Mouse (Mus musculus): ENCODE results near the gene Ror2. TPM values are rescaled to one million over a fixed set of nuclear protein-coding genes. Genes with fewer than 3 reads are reported as not detected.
A peak's percentile ranks its signal among the peaks of the same experiment; 100 is the strongest.

Ror2 gene
- total RNA-seq, 4 experiments from 2014 or later = 0.22 to 0.48 (median 0.45) TPM

DNA sequence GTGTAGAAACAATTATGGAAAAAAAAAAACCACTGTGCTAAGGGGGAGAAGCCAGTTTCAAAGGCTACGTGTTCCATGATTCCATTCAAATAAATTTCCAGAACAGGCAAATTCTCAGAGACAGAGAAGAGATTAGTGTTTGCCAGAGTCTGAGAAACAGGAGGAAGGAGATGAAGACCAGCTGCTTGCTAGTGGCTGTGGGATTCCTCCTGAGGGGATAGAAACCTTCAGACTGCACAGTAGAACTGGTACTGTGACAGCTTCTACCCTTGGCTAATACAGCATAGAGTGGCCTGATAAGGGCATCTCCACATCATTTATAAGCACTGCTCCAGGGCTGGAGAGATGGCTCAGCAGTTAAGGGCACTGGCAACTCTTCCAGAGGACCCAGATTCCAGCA, 11.2 kb downstream of the Ror2 start:
- DNase-seq (ENCODE audit: low spot score in 2 of 2) = no peak

DNA sequence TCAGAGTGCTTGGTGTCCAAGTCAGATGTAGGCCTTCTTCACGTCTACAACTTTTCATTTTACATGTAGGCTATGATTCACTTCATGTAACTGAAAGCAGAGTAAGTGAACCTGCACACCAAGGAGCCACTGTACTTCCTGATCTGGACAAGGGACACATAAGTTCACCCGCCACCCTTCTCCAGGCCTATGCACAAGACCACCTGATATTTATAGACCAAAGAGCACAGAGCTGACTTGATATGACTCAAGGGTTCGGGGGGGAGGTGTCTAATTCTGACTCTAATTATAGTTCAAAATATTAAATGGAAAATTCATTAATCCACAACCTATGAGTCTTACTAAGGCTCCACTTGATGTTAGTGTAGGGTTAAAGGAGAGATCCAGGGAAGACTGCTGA, 14.3 kb downstream of the Ror2 start:
- DNase-seq (ENCODE audit: low spot score in 2 of 2) = no peak

DNA sequence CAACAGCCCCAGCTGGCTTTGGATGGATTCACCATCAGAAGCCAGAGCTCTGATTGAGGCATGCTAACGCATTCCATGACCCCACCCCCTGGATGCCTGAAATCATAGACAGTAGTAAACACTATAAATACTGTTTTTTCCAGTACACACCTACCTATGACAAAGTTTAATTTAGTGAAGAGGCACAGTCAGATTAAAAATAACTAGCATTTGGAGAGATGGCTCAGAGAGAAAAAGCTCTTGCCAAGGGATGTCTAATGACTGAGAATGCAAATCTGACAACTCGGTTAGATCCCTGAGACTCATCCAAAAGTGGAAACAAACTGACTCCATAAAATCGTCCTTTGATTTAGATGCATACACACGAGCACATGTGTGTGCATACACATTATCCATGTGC, 15.4 kb downstream of the Ror2 start:
- DNase-seq (ENCODE audit: low spot score in 2 of 2) = no peak

DNA sequence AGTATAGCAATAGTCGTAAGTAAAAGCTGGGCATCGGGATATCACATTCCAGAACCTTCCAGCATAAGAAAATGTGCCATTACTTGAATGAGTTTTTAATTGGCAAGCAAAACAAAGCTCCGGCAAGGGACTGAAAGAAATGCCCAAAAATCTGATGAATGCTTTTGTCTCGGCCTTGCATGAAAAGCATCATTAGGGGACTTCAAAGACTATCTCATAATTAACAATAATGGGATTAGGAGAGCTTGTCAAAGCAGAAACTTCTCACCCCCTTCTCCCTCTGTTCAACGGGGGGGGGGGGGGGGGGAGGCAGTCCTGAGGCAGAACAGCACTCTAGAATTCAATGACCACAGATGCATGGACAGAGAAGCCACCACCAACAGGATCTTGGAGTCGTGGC, 17.4 kb downstream of the Ror2 start:
- DNase-seq (ENCODE audit: low spot score in 2 of 2) = no peak

DNA sequence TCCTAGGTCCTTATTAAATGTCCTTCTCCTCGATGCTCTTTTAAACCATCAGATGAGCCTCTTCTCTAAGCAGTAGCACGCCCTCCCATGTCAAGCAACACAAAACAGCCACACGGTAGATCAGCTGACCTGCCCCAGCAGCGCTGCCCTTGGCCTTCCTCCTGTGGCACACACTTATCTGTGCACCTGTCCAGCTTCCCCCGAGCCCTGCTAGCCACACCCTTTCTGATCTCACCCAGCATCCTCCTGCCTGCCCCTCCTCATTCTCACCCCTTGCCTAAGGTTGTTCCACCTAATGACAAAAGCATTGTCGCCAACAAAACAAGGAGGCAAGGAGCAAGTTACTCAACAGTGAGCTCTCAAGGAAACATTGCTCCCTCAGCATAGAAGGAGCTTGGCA, 18.1 kb downstream of the Ror2 start:
- no peak for DNase-seq (ENCODE audit: low spot score in 2 of 2)

DNA sequence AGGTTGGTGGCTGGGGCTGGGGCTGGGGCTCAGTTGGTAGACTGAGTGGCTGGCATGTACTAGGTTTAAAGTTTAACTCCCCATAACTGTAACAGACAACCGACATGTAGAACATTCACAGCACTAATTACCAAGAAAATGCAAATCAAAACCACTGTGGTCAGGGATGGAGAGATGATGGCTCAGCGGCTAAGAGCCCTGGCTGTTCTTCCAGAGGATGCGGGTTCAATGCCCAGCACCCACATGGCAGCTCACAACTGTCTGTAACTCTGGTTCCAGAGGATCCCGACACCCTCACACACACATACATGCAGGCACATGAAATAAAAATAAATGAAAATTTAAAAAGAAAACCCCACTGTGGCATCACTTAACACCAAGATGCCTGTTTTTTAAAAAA, 18.8 kb downstream of the Ror2 start:
- no peak for DNase-seq (ENCODE audit: low spot score in 2 of 2)

DNA sequence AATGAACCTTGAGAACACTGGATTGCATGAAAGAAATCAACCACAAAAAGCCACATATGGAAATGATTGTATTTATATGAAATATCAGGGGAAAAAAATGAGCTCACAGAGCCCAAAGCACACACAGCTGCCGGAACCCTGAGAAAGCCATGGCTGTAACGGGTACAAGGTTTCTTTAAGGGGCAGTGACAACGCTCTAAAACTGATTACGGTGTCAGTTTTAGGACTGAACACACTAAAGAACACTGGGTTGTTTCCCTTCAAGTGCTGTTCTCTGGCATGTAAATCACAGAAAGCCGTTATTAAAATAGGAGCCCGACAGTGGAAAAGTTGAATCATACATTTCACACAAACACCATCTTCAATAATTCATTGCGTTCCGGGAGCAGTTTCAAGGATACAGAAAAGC, 19.4 kb downstream of the Ror2 start:
- DNase-seq (ENCODE audit: low spot score in 2 of 2) = no peak

DNA sequence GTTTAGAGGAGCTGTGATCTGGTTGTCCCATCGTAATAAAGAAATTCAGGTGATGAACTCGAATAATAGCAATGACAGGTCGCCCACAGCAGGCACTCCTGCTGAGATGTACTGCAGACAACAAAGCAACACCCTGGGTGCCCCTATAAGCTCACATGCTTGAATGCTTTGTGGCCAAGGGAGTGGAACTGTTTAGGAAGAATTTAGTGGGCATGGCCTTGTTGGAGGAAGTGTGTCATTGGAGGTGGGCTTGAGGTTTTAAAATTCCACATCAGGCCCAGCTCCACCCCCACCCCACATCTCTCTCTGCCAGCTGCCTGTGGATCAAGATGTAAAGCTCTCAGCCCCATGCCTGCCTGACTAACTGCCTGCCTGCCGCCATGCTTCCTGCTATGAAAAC, 21.0 kb downstream of the Ror2 start:
- DNase-seq (ENCODE audit: low spot score in 2 of 2) = no peak

DNA sequence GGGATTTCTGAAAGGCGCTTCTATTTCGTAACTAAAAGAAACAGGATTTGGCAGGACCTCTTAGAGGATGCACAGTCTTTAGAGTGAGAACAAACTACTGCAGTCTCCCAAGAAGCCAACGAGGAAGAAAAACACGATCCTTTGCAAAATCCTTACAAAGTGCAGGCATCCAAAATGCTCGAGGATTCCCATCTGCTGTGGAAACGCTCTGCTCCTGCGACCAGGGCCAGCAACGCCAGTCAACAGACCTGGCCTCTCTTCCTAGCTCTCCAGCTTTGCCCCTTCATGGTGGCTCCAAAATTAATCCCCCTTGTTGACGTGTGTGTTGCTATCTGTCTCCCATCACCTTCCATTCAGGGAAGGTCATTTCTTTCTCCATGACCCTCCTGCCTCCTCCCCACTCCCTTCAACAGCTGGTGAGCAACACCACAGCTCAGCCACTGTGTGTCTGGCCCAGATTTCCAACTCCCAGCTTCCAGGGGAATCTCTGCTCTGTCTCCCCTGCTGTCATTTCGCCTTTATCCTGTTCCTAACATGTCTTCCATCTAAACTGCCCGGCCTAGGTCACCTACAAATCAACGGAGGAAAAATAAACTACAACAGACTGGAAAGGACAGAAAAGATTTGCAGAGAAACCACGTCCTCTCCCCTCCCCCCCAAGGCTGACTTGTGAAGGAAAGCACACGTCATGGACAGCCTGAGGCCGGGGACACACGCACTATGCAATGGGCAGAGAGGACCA, 23.2 kb downstream of the Ror2 start:
- no peak for DNase-seq (ENCODE audit: low spot score in 2 of 2)

DNA sequence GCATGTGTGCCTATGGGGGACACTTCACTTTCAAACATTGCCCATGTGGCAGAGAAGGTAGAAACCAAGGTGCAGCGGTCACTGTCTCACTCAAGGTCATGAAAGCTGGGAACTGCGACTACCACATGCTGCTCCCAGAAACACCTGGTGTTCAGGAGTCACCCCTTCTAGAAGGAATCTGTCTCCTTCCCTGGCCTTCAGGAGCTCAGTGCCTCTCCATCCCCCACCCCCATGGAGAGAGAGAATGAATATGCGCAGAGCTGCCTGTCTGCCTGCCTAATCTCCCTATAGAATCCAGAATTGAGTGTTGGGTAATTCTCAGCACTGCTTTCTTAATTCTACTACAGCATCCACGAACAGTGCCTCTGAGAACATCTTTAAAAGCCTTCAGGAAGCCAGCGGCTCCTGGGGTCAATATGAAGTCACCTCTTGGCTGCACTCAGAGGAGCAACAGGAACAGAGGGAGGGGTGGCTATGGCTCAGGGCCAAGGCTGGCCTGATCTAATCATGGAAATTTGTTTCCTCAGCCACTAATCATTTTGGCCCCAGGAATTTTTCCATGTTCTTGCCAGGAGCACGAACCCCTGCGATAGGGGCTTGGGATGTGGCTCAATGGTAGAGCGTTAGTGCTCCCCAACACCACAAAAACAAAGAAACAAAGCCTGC, 24.7 kb downstream of the Ror2 start:
- DNase-seq (ENCODE audit: low spot score in 2 of 2) = peak; percentile 60 to 72

DNA sequence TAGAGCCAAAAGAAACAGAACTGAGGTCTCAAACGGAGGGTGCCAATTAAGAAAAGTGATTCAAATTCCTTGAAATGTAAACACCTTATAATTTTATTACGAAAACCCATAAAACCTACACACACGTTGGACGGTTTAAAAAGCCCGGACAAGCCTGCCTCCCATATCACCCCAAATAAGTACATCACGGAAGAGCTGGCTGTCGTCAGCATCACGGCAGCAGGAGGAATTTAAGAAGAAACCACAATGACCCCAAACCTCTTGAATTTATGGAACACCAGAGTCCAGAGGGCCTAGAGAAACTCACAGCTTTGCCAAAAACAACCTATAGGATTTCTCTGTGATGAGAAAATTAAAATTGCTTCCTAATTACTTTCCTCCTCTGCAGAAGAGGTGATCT, 27.0 kb downstream of the Ror2 start:
- DNase-seq (ENCODE audit: low spot score in 2 of 2) = no peak

DNA sequence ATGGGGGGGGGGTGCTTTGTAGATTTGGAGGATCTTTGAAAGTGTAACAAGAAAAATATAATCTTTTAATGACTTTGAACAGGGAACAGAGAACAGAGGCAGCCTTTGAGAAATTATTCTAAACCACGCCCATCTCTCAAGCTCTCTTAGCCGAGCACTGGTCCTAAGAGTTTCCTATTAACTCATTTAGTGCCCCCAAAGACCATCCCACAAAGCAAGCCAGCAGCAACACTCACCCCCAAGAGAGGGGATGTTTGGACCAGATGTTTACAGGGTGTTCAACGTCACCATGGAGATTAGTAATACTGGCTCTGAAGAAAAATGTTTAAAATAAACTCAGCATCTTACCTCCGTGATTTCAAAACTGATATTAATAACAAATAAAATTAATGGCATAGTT, 27.4 kb downstream of the Ror2 start:
- no peak for DNase-seq (ENCODE audit: low spot score in 2 of 2)

DNA sequence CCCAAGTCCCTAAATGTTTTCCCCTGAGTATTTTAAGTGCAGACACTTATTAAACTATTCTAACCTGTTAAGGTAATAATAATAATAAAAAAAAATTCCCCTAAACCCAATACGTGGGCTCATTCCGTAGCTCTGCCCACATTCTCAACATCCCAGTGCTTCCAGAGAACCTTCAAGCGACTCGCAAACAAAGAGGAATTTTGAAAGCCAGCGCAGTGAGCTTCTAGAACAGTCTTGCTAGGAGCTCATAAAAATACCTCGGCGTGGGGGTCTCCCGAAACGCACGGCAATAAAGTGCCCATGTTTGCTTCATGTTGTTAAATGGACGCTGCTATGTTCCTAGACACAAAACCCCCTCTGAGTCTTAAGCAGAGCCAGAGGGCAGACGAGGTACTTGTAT, 32.7 kb downstream of the Ror2 start:
- DNase-seq (ENCODE audit: low spot score in 2 of 2) = no peak

DNA sequence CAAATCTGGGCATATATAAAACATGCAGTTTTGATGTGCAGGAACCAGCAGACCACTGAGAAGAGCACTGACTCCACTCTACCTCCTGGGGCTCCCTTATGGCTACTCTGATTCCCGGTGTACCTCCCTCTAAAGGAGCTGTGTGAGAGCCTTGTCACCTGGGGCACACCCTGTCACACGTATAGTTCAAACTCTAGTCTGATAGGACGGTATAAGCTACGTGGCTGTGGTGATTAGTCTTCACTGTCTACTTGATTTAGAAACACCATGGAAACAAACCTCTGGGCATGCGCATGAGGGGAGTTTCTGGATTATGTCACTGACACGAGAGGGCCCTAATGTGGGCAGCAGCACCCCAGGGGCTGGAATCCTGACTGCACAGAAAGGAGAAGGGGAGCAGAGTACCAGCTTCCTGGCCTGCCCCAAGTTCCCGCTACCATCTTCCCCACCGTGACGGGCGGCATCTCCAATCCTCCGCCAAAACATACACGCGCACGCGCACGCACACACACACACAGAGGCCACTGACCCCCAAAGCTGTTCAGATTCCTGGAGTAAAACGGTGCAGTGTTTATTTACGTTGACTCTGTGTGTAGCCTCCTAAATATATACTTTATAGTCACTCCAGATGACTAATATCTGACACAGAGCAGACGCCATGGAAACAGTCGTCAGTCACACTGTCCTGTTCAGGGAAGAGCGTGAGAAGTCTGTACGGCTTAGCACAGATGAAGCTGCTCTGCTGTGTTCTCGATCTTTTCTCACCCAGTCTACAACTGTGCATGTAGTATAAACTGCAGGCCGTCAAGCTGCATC, 37.1 kb downstream of the Ror2 start:
- DNase-seq (ENCODE audit: low spot score in 2 of 2) = no peak

DNA sequence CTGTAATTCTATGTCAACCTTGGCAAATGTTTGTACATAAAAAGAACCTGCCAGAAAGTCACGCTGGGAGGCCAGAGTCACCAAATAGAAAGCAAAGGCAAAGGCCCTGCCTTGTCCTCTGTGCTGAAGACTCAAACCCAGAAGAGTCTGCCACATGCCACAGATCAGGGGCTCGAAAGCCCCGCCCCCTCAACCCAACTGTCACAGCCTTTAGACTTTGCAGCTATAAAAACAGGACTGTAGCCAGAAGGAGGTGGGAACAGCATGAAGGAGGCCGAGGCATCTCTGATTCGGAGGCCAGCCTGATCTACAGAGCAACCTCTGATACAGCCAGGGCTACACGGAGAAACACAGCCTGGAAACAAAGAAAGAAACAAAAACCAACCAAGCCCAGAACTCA, 37.8 kb downstream of the Ror2 start:
- DNase-seq (ENCODE audit: low spot score in 2 of 2) = no peak

DNA sequence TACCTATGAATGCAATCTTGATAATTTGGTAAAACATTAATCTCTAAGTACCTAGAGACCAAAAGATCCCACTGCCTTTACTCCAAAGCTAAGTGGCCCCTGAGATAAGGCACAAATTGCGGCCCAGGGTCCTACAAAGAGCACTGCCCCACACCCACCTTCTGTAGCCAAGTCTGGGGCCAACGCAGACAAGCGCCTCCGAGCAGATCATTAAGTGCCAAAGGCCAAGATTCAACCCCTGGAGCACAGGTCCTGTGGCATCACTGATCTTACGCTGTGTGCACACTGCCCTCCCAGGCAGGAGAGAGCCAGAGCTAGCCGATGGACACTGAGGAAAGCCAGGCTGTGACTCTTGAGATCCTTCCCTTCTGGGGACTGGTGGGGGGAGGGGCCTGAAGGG, 38.7 kb downstream of the Ror2 start:
- no peak for DNase-seq (ENCODE audit: low spot score in 2 of 2)

DNA sequence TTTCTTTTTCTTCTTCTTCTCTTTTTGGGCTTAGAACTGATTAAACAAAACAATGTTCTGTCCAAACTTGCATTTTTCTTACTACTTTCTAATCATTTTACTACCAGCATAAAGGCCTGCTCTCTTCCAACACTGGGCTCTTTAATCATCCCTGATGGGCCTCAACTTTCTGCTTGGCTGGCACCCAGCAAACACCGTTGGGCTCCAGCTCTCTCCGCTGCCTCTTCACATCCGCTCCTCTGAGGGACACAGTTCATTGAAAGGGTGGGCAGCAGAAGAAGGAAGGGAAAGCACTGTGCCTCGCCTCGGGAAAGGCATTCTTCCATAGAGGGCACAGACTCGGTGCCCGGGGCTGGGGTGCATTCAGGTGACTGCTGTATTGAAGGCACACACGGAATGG, 41.8 kb downstream of the Ror2 start:
- no peak for DNase-seq (ENCODE audit: low spot score in 2 of 2)

DNA sequence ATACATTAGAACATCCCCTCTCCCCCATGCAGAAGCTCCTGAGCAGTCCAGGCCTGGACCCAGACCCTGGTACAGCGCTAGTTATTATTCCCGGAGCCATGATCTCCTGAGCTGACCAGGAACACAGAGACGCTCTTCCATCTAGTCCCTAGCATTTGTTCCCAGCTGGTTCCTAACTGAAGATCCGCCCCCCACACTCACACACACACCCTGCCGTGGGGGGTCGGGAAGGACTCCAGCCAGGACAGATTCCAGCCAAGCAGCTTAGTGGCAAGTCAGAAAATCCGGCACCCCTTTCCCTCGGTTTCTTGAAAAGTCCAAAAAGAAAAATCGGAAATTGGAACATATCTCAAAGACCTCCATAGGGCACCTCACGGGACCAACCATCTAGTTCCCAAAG, 48.5 kb downstream of the Ror2 start:
- no peak for DNase-seq (ENCODE audit: low spot score in 2 of 2)

DNA sequence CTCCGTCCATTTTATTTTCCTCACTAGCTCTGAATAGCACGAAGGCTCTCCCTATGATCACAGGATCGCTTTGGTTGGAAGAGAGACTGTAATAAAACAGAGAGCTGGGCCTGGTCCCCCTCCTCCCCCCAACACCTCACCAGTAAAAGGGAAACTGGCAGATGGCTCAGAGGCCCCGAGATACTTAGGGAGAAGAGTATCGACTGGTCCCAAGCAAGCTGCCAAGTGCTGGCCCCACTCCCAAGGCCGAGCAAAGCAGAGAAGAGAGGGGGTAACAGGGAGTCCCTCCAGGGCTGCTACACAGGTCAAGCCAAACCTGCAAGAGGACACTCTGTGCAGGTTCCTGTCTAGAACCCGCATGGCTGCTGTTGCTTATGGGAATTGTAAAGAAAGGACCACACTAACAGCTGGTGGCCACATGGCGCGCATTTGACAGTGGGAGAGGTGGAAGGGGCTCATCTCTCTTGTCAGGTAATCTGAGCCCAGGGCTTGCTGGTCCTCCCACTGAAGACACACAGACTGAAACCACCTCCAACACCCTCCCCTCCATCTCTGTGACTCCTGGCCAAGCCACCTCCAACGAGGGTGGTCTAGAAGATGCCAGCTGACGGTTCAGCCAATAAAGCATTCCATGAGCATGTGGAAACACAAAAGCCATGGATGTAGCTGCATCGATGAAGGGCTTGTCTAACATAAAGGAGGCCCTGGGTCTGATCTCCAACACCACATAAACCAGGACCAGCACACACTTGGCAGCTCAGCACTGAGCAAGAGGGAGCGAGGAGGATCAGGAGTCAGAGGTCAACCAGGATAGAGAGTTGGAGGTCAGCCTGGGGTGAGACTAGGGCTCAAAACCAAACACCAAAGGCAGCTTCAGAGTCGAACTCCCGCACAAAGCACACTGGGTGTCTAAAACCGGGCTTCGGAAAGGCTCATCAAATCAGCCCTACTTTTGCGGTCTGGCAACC, 49.2 kb downstream of the Ror2 start:
- DNase-seq (ENCODE audit: low spot score in 2 of 2) = no peak

DNA sequence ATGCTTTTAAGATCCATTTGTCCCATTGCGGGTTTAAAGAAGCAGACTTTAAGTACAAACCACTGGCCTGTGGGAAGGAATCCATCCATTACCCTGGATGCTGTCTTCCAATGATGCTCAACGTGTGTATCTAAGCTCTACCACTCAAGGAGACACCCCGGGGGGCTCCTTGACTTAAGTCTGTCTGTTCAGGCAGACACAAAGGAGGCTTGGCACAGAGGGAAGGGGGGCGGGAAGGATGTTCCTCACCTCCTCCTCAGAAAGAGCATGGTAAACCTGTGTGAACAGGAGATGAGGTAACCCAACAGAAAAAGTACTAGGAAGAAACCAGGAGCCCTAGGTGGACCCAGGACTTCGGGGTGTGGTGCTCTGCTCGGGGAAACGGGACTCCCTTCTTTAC, 50.0 kb downstream of the Ror2 start:
- no peak for DNase-seq (ENCODE audit: low spot score in 2 of 2)

DNA sequence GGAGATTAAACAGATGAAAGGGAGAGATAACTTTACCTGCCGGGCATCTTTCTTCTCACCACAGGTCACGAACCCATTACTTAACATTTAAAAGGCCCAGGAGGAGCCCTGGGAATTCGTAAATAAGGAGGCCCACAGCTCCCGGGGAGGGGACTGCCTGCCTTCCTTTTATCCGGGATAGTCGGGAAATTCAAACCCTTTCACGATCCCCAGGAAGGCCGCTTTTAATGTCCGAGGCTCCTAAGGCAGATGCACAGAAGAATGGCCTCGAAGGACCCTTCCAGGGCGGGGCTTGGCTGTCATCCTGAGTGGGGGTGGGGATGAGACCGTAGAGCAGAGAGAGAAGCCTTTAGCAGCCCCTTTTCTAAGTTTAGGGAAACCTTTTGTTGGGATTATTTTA, 51.1 kb downstream of the Ror2 start:
- no peak for DNase-seq (ENCODE audit: low spot score in 2 of 2)
